Mouse (Mus musculus) liver, embryonic 14.5 days (tissue): Measurements from ENCODE around the gene Ccdc171. TPM values are rescaled to one million over a fixed set of nuclear protein-coding genes. Genes with fewer than 3 reads are reported as not detected.

ENCODE experiments used
- ATAC-seq: fragments of 200-750 bp; cut with Nextera tagmentation; 2 replicates; pipeline ENCODE4 v1.8.0; 2017; ENCODE audit warnings: moderate number of reproducible peaks, mild to moderate bottlenecking, moderate library complexity; ENCODE audit not compliant: insufficient read depth
- DNase-seq, 3 experiments: peaks; one replicate each; pipeline ENCODE4 v3.0.0-alpha.2; 2012 to 2013; ENCODE audit warnings: low read depth in 3 of 3, low spot score in 3 of 3
- H3K27ac ChIP-seq: fragments of 300-500 bp; sonication (generic); 2 replicates; pipeline ENCODE4 v1.5.1; 2014; ENCODE audit warnings: moderate library complexity, mild to moderate bottlenecking, control low read depth, inconsistent platforms
- H3K27me3 ChIP-seq: fragments of 300-500 bp; sonication (generic); 2 replicates; pipeline ENCODE4 v1.6.1; 2014; ENCODE audit warnings: mild to moderate bottlenecking, low read length, moderate library complexity; ENCODE audit not compliant: control insufficient read depth, insufficient read depth
- H3K36me3 ChIP-seq: fragments of 300-500 bp; sonication (generic); replicated peaks from 2 replicates; pipeline ENCODE4 v1.6.1; 2014; ENCODE audit warnings: low read depth; ENCODE audit not compliant: control insufficient read depth, insufficient read depth
- H3K4me1 ChIP-seq, 2 experiments: fragments of 200-500 bp in 1 of 2; fragments of 300-500 bp in 1 of 2; sonication (generic) in 1 of 2; replicated peaks; 2 replicates each; pipeline ENCODE4 v1.6.1; 2012 to 2014; ENCODE audit warnings: antibody characterized with exemption in 1 of 2, inconsistent platforms in 1 of 2, low read length in 1 of 2; ENCODE audit not compliant: control insufficient read depth in 2 of 2, insufficient read depth in 2 of 2
- H3K4me2 ChIP-seq: fragments of 300-500 bp; sonication (generic); 2 replicates; pipeline ENCODE4 v1.6.1; 2014; ENCODE audit warnings: low read depth, mild to moderate bottlenecking, control low read depth, moderate library complexity
- H3K4me3 ChIP-seq, 2 experiments: fragments of 200-500 bp in 1 of 2; fragments of 300-500 bp in 1 of 2; sonication (generic) in 1 of 2; 2 replicates each; pipeline ENCODE4 v1.5.1; 2012 to 2014; ENCODE audit warnings: low read depth in 2 of 2, low read length in 2 of 2, mild to moderate bottlenecking in 2 of 2, control low read depth in 1 of 2, inconsistent platforms in 1 of 2, moderate library complexity in 1 of 2; ENCODE audit not compliant: insufficient read depth in 1 of 2
- H3K9ac ChIP-seq: fragments of 300-500 bp; sonication (generic); replicated peaks from 2 replicates; pipeline ENCODE4 v1.6.1; 2014; ENCODE audit warnings: mild to moderate bottlenecking, control low read depth, moderate library complexity
- H3K9me3 ChIP-seq: fragments of 300-500 bp; sonication (generic); 2 replicates; pipeline ENCODE4 v1.6.1; 2016; ENCODE audit warnings: low read length, mixed read lengths; ENCODE audit not compliant: control insufficient read depth
- CTCF ChIP-seq: IDR thresholded peaks from 2 replicates; pipeline ENCODE4 v1.5.1; 2016; ENCODE audit warnings: antibody characterized with exemption, low read depth, control low read depth
- EP300 ChIP-seq: IDR thresholded peaks from 2 replicates; pipeline ENCODE4 v1.6.1; 2016; ENCODE audit warnings: antibody characterized with exemption, low read depth
- WGBS: fragments of 180-500 bp; shearing (Covaris S2); extraction: QIAGEN DNeasy Blood & Tissue Kit; methylation state at CpG from one replicate; pipeline ENCODE4 v1.1.7; 2014; ENCODE audit not compliant: insufficient replicate concordance; 5-methylcytosine and 5-hydroxymethylcytosine counted together
- polyA plus RNA-seq, 2 experiments: library from polyadenylated mRNA; depleted of rRNA in 1 of 2; stranded (reverse) in 1 of 2; unstranded in 1 of 2; fragments of >200 nt; fragmentation: Nextera tagmentation in 1 of 2; extraction: Ambion mirVana in 1 of 2; gene quantifications; 2 replicates each; pipeline versions ENCODE4 v1.2.1 to v1.2.3; 2012 to 2014

Ccdc171 gene
- polyA plus RNA-seq, 2 experiments = 0.77 to 0.89 TPM

- DNase-seq = no peak
- WGBS = 51% methylated on average over 3 of the region's 3 CpGs
- no peak for ATAC-seq
These were observed 174.8 kb downstream of the Ccdc171 start for GRCm38 (mm10) chr4:83700190-83700589.

GRCm38 (mm10) chr4:83716996-83717395, 191.7 kb downstream of the Ccdc171 start:
- TF ChIP-seq CTCF = no peak
- no peak for TF ChIP-seq EP300
- ATAC-seq (no peak), DNase-seq (no peak)
- Histone ChIP-seq H3K27ac (no peak overlapping the region), H3K9me3 (no peaks in the 10 kb centered on the region), H3K4me2 (no peak overlapping the region), H3K4me1 (no peaks in the 10 kb centered on the region), H3K9ac (no peak overlapping the region), H3K27me3 (no peaks in the 10 kb centered on the region), H3K4me3 (no peak overlapping the region), H3K36me3 (no peaks in the 10 kb centered on the region)
- WGBS = 63% methylated on average over 1 of the region's 1 CpGs

More at GRCm38 (mm10) chr4:83700190-83700589, 174.8 kb downstream of the Ccdc171 start:
- Histone ChIP-seq H3K4me1 (no peaks in the 10 kb centered on the region), H3K4me2 (no peak overlapping the region), H3K4me3 (no peak overlapping the region), H3K27me3 (no peaks in the 10 kb centered on the region), H3K9me3 (no peaks in the 10 kb centered on the region), H3K27ac (no peak overlapping the region), H3K36me3 (no peaks in the 10 kb centered on the region), H3K9ac (no peak overlapping the region)
- no peak for TF ChIP-seq CTCF
- TF ChIP-seq EP300 = no peak

DNA sequence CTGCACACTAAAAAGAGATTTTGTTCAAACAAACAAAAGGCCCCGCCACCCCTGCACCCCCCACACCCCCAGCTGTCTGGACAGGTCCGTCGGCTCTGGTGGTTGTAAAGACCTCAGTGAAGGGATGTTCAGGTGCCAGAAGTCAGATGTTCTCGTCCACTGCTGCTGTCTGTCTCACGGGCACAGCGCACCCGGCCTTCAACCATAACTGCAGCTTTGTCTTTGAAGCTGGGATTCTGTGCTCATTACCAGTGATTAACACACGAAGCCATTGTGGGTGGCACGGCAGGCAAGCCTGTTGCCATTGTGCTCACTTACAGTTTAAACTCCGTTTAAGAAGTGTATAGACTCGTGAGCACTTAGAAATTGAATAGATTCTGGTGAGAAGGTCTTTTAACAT, 194.5 kb downstream of the Ccdc171 start:
- 69% methylated on average over 11 of the region's 11 CpGs for WGBS
- Histone ChIP-seq H3K4me1 (no peaks in the 10 kb centered on the region), H3K9ac (no peak overlapping the region), H3K4me2 (no peak overlapping the region), H3K36me3 (no peaks in the 10 kb centered on the region), H3K9me3 (no peaks in the 10 kb centered on the region), H3K27me3 (no peaks in the 10 kb centered on the region), H3K4me3 (no peak overlapping the region), H3K27ac (no peak overlapping the region)
- TF ChIP-seq CTCF = no peak
- no peak for TF ChIP-seq EP300
- ATAC-seq (no peak), DNase-seq (no peak)

- DNase-seq = no peak
- 3% methylated on average over 2 of the region's 2 CpGs for WGBS
- ATAC-seq = no peak
- H3K4me2 ChIP-seq = no peak overlapping the region
- no peak overlapping the region for H3K9ac ChIP-seq
- TF ChIP-seq EP300 (no peak), CTCF (no peak)
- no peaks in the 10 kb centered on the region for H3K4me1 ChIP-seq
- no peaks in the 10 kb centered on the region for H3K27me3 ChIP-seq
- no peaks in the 10 kb centered on the region for H3K9me3 ChIP-seq
- H3K4me3 ChIP-seq = no peak overlapping the region
- H3K27ac ChIP-seq = no peak overlapping the region
- no peaks in the 10 kb centered on the region for H3K36me3 ChIP-seq
These were observed 199.8 kb downstream of the Ccdc171 start for GRCm38 (mm10) chr4:83725136-83725535.

- no peak overlapping the region for H3K27ac ChIP-seq
- WGBS = 75% methylated on average over 9 of the region's 9 CpGs
- H3K9me3 ChIP-seq = no peaks in the 10 kb centered on the region
- no peaks in the 10 kb centered on the region for H3K36me3 ChIP-seq
- H3K4me1 ChIP-seq = no peaks in the 10 kb centered on the region
- ATAC-seq (no peak), DNase-seq (no peak)
- no peak overlapping the region for H3K4me3 ChIP-seq
- H3K27me3 ChIP-seq = no peaks in the 10 kb centered on the region
- no peak for TF ChIP-seq EP300
- no peak for TF ChIP-seq CTCF
- no peak overlapping the region for H3K9ac ChIP-seq
- no peak overlapping the region for H3K4me2 ChIP-seq
These were observed 214.0 kb downstream of the Ccdc171 start for GRCm38 (mm10) chr4:83739137-83739890.
